Mouse (Mus musculus): ENCODE results near the gene Dis3l. TPM values are rescaled to one million over a fixed set of nuclear protein-coding genes. Genes with fewer than 3 reads are reported as not detected.
"Not testable (repeated sequence)": the region's sequence is repeated elsewhere in the genome, so short reads cannot be mapped to it uniquely, and the experiment has no call there.

Dis3l gene
- polyA plus RNA-seq, 1 experiment = 16.3 TPM

DNA sequence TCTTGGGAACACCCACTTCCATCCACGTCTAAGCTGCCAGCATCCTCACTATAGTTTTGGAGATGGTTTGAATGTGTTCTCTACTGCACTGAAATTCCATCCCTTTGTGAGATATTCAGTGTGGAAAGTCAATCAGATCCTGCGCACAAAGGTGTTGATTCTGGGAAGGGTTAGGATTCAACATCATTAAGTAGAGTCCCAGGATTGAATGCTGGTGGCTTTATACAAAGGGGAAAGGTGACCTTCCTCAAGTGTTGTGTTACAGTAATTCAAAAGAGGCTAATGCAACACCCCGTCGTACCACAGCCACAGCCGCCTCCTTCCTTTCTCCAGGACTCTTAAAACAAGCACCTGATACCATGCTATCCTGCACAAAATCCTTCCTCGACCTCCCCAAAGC is 5.3 kb downstream of the Dis3l start:
- Histone ChIP-seq H3K27ac (ENCODE audit: insufficient read depth, low read length) (no peak overlapping the region), H3K4me1 (ENCODE audit: control insufficient read depth, insufficient read depth, low read length) (peaks cover 2% of the 10 kb centered on the region; the same call in 1 of the 2 replicates), H3K4me3 (ENCODE audit: insufficient read depth, low read length) (no peak overlapping the region)
- no peak for TF ChIP-seq POLR2A (IDR thresholded peaks at IDR 0.05; ENCODE audit: low read depth, low read length)
- no peak for TF ChIP-seq CTCF (IDR thresholded peaks at IDR 0.05; ENCODE audit: borderline replicate concordance, insufficient read depth, low read length)

DNA sequence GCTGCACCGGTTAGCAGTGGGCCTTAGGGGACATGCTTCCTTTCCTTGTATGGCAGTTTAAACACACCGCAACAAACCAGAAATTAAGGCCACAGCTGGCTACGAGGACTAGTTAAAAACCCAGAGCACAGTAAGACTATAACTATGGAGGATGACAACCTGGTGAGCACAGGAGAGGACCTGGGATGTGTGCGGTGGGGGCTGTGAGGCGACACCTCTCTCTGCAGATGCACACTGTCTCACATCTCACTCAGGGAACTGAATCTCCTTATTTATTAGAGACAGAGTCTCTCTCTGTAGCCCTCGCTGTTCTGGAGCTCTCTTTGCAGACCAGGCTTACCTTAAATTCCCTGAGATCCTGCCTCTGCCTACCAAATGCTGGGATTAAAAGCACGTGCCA is 17.1 kb downstream of the Dis3l start:
- TF ChIP-seq CTCF (IDR thresholded peaks at IDR 0.05; ENCODE audit: borderline replicate concordance, insufficient read depth, low read length) (no peak), POLR2A (IDR thresholded peaks at IDR 0.05; ENCODE audit: low read depth, low read length) (no peak)
- no peak overlapping the region for H3K27ac ChIP-seq (ENCODE audit: insufficient read depth, low read length)
- no peaks in the 10 kb centered on the region for H3K4me1 ChIP-seq (ENCODE audit: control insufficient read depth, insufficient read depth, low read length)
- no peak overlapping the region for H3K4me3 ChIP-seq (ENCODE audit: insufficient read depth, low read length)

DNA sequence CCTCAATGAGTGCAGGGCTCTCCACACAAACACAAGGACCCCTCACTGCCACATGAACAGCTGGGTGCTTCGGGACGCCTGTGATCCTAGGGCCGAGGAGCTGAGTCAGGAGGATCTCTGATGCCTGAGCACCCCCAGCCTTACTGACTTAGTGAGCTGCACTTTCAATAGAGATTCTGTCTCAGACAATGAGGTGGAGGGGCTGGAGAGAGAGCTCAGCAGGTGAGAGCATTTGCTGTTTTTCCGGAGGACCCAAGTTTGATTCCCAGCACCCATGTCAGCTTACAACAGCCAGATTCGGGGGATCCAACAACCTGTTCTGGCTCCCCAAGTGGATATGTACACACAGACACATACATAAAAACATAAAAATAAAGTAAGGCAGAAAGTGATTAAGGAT is 24.1 kb downstream of the Dis3l start:
- Histone ChIP-seq H3K27ac (ENCODE audit: insufficient read depth, low read length) (no peak overlapping the region), H3K4me1 (ENCODE audit: control insufficient read depth, insufficient read depth, low read length) (no peaks in the 10 kb centered on the region), H3K4me3 (ENCODE audit: insufficient read depth, low read length) (no peak overlapping the region)
- TF ChIP-seq CTCF (IDR thresholded peaks at IDR 0.05; ENCODE audit: borderline replicate concordance, insufficient read depth, low read length) (no peak), POLR2A (IDR thresholded peaks at IDR 0.05; ENCODE audit: low read depth, low read length) (no peak)

DNA sequence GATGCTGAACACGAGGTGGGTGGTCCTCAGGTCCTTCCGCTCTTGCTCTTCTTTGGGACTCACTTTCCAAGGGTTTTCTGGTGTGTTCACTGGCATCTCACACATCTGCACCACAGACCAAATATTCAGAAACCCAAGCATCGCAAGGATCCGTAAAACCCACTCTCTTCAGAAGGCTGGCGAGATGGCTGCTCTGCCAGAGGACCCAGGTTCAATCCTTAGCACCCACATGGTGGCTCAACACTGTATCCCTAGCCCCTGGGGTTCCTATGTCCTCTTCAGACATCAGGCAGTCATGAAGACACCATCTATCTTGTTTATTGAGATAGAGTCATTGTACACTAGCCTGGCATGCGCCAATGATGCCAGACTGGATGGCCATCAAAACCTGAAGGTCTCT is 26.4 kb downstream of the Dis3l start:
- Histone ChIP-seq H3K4me1 (ENCODE audit: control insufficient read depth, insufficient read depth, low read length) (no peaks in the 10 kb centered on the region), H3K4me3 (ENCODE audit: insufficient read depth, low read length) (no peak overlapping the region), H3K27ac (ENCODE audit: insufficient read depth, low read length) (no peak overlapping the region)
- TF ChIP-seq POLR2A (IDR thresholded peaks at IDR 0.05; ENCODE audit: low read depth, low read length) (no peak), CTCF (IDR thresholded peaks at IDR 0.05; ENCODE audit: borderline replicate concordance, insufficient read depth, low read length) (no peak)

DNA sequence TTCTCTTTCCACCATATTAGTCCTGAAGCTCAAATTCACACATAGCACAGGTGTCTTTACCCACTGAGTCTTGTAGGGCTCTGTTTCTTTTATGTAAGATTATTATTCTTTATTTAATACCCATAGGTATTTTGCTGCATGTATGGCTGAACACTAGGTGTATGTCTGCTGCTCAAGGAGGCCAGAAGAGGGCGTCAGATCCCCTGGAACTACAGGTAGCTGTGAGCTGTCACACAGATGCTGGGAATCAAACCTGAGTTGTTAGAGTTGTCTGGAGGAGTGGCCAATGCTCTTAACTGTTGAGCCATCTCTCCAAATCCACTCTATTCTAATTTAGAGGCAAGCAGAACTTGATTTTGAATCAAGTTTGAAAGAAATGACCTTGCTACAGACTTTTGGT is 29.0 kb downstream of the Dis3l start:
- no peak overlapping the region for H3K27ac ChIP-seq (ENCODE audit: insufficient read depth, low read length)
- TF ChIP-seq CTCF (IDR thresholded peaks at IDR 0.05; ENCODE audit: borderline replicate concordance, insufficient read depth, low read length) (no peak), POLR2A (IDR thresholded peaks at IDR 0.05; ENCODE audit: low read depth, low read length) (no peak)
- no peaks in the 10 kb centered on the region for H3K4me1 ChIP-seq (ENCODE audit: control insufficient read depth, insufficient read depth, low read length)
- H3K4me3 ChIP-seq (ENCODE audit: insufficient read depth, low read length) = no peak overlapping the region

DNA sequence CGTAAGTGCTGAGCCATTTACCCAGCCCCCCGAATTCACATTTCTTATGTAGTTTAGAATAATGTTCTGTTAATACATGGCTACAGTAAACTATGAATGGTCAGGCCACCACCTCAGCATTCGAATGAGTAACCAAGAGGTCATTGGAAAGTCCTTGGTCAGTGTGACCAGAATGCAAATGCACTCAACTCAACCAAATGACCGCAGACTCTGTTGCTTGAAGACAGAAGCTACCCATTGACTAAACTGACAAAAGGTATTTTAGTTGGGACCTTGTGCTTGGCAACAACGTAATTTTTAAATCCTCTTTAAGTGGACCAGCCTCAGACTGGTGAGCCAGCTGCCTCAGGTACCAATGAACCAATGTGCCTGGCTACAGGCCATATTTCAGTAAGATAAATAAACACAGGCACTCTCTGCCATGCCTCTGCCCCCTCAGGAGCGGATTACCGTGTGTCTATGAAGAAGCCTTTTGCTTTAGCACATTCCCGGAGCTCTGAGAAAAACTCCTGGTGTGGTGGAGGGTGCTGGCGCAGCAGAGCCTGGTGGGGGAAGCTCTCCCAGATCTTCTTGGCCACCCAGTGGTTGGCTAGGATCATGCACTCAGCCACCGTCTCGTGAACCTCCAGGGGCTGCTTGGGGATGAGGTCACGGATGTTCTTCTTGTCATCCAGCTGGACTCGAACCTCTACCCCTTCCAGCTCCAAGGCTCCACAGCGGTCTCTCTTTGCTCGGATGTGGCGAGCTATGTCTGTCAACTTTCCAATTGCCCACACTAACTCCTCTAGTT is 29.9 kb downstream of the Dis3l start:
- Histone ChIP-seq H3K27ac (ENCODE audit: insufficient read depth, low read length) (no peak overlapping the region), H3K4me1 (ENCODE audit: control insufficient read depth, insufficient read depth, low read length) (no peaks in the 10 kb centered on the region), H3K4me3 (ENCODE audit: insufficient read depth, low read length) (no peak overlapping the region)
- TF ChIP-seq POLR2A (IDR thresholded peaks at IDR 0.05; ENCODE audit: low read depth, low read length) (no peak), CTCF (IDR thresholded peaks at IDR 0.05; ENCODE audit: borderline replicate concordance, insufficient read depth, low read length) (no peak)

DNA sequence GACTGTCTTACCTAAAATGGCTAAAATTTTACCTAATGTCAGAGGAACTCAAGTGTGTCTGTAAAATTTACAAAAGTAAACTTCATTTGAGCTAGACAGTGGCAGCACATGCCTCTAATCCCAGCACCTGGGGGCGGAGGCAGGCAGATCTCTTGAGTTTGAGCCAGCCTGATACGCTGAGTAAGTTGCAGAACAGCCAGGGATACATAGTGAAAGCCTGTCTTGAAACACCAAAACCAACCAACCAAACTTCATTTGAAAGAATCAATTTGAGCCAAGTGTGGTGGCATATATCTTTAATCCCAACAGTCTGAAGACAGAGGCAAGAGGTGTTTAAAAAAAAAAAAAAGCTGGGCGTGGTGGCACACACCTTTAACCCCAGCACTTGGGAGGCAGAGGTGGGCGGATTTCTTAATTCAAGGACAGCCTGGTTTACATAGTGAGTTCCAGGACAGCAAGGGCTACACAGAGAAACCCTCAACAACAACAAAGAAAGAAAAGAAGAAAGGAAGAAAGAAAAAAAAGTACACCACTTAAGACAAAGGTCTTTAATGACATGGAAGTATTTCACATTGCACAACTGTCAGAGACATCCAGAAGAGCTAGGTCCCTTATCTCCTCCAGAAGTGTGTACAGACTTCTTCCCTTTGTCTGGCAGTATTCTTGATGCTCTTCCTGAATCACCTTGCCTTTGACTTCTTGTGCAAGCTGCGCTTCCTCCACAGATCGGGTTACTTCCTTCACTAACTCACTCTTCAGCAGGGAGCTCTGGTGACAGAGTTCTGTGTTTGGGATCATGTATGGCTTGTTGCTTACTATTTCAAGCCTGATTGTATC is 34.4 kb downstream of the Dis3l start:
- TF ChIP-seq POLR2A (IDR thresholded peaks at IDR 0.05; ENCODE audit: low read depth, low read length) (no peak), CTCF (IDR thresholded peaks at IDR 0.05; ENCODE audit: borderline replicate concordance, insufficient read depth, low read length) (no peak)
- Histone ChIP-seq H3K4me1 (ENCODE audit: control insufficient read depth, insufficient read depth, low read length) (no peaks in the 10 kb centered on the region), H3K27ac (ENCODE audit: insufficient read depth, low read length) (no peak overlapping the region), H3K4me3 (ENCODE audit: insufficient read depth, low read length) (no peak overlapping the region)

DNA sequence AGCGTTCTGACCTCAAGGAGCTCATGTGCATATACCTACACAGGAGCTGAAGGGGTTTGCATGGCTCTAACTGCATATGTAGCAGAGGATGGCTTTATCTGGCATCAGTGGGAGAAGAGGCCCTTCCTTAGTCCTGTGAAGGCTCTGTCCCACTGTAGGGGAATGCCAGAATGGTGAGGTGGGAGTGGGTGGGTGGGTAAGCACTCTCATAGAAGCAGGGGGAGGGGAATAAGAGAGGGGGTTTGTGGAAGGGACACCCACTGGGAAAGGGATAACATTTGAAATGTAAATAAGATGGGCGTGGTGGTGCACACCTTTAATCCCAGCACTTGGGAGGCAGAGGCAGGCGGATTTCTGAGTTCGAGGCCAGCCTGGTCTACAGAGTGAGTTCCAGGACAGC is 38.0 kb downstream of the Dis3l start:
- not testable (repeated sequence) for H3K4me3 ChIP-seq (ENCODE audit: insufficient read depth, low read length); H3K4me1 ChIP-seq (ENCODE audit: control insufficient read depth, insufficient read depth, low read length); H3K27ac ChIP-seq (ENCODE audit: insufficient read depth, low read length)

DNA sequence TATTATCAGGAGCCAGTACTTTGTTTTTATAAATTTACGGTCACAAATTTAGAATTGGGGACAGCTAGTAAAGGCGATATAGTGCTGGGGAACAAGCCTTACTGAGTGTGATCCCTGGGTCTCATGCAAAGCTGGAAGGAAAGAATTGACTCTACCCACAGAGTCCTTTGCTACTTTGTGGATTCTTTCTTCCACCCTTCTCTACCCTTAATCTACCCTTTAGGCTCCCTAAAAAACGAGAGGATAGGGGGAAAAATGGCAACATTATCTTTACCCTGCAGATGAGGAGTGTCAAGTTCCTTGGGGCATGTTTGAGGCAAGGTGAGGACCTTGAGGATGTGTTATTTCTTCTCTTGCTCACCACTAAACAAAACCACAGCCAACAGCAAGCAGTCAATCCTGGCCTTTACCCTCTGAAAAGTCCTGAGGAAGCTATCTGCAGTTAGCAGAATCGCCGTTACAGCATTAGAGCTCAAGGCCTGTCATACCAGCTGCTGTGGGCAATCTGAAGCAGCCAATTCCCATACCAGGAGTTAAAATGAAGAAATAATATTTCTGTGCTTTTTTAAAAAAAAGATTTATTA is 58.6 kb downstream of the Dis3l start:
- Histone ChIP-seq H3K4me1 (ENCODE audit: control insufficient read depth, insufficient read depth, low read length) (peaks cover 5% of the 10 kb centered on the region; the same call in 1 of the 2 replicates), H3K4me3 (ENCODE audit: insufficient read depth, low read length) (peak overlapping the region; percentile 81), H3K27ac (ENCODE audit: insufficient read depth, low read length) (no peak overlapping the region)
- TF ChIP-seq CTCF (IDR thresholded peaks at IDR 0.05; ENCODE audit: borderline replicate concordance, insufficient read depth, low read length) (no peak), POLR2A (IDR thresholded peaks at IDR 0.05; ENCODE audit: low read depth, low read length) (no peak)

DNA sequence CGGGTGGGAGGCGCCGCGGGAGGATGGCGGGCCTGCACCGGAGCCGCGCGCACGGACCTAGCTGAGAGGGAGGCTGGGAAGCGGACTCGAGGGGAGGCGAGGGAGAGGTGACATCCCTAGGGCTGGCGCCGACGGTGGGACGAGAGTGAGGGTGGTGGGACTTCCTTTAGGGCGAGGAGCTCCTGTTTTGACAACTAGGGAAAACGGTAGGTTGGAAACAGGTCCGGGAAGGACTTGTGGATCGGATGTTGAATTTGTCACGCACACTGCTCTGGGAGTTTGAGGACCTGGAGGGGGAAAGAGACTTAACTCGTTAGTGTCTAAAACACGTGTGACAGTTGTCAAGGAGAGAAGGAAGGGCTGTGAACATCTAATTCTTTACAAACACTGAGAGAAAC is 59.3 kb downstream of the Dis3l start:
- Histone ChIP-seq H3K27ac (ENCODE audit: insufficient read depth, low read length) (peak overlapping the region; percentile 15), H3K4me1 (ENCODE audit: control insufficient read depth, insufficient read depth, low read length) (peaks cover 5% of the 10 kb centered on the region; the same call in 1 of the 2 replicates), H3K4me3 (ENCODE audit: insufficient read depth, low read length) (peak overlapping the region; percentile 81)
- no peak for TF ChIP-seq CTCF (IDR thresholded peaks at IDR 0.05; ENCODE audit: borderline replicate concordance, insufficient read depth, low read length)
- TF ChIP-seq POLR2A (IDR thresholded peaks at IDR 0.05; ENCODE audit: low read depth, low read length) = no peak
